Mouse (Mus musculus) forelimb bud, embryonic 11.5 days (tissue): ENCODE measurements at regions not wholly inside any gene's neighbourhood (a gene's known extent, or its start where the extent isn't known, plus 50 kb on each side); places are given as distances from the start of the nearest gene placed in this dataset.

ENCODE experiments used
- DNase-seq: peaks from one replicate; pipeline ENCODE4 v3.0.0-alpha.2; 2012; ENCODE audit warnings: low read depth, low spot score

DNA sequence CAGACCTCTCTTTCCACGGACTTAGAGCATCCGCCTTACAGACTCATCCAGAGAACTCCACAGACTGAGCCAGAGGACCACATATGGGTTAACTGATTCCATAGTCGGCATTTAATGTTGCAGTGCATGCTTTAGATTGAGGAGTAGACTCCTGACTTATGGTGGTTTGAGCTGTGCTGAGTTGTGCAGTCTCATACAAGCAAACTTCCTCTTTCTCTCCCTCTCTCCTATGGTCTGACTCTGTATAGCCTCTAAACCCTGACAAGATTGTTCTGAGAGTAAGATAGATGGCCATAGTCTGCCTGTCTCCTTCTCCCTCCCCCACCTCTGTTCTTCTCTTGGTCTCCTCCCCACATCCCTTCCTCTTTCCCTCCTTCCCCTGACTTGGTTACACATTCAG, 616.0 kb downstream of the Ryr2 start:
- no peak for DNase-seq

DNA sequence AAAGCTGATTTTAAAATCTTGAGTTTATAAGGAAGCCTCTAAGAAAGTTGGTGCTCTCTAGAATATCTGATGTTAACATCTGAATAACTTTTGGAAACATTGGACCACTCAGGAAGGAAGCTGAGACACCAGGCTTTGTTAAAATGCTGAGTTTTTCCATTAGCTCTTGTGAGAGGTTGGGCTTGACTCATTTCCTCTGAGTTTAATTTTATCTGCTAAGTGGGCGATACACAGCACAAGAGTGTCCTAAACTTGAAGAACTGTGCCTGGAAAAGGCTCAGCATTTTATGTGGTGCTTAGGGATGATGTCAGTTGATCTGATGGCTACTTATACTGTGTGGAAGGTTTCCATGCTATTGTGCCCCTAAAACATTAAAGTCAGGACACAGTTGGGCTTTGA, 623.6 kb downstream of the Ryr2 start:
- no peak for DNase-seq

DNA sequence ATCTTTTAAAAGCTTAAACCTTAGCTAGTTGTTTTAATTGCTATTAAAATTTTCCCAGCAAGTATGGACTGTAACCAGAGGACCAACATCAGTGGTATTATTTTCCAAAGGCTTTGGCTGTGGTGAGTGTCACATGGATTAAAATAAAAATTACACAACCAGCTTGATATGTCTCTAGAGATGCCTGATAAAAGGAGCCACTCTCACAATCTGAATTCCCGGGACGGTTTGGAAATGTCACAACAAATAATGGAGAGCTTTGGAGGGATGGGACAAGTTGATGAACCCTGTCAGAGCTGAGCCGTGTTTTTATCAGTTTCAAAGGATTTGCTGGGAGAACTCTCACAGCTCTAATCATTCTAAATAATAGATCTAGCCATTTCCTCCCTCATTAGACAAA, 624.0 kb downstream of the Ryr2 start:
- DNase-seq = no peak

DNA sequence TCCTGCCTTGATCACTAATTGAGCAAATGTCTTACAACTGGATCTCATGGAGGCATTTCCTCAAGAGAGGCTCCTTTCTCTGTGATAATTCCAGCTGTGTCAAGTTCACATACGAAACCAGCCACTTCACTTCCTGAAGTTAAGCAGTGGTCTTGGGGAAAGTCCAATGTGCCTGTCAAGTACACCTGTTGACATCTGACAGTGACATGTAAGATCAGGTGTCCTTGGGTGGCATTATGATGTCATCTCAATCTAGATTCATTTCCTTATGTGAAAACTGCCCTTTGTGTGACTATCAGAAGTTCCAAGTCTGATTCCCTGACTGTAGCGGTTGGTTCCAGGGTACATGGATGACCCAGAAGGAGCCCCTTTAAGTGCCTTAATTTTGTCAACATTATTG, 646.5 kb downstream of the Ryr2 start:
- DNase-seq = no peak

DNA sequence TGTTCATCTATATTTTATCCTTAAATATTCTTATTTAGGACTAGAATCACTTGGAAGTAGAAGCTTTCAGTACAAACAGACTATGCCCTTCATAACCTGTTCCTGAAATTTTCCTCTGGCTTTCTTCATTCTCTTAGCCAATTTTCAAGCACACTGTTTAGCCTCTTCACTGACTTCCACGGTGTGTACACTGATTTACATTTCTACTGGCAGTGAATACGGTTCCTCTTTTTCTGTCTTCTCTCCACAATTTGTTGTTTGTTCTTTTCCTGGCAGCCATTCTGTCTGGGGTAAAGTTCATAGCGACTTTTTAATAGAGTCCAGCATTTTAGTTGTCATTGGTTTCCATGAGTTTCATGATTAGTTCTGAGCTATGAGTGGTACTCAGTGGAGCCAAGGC, 651.6 kb downstream of the Ryr2 start:
- no peak for DNase-seq

DNA sequence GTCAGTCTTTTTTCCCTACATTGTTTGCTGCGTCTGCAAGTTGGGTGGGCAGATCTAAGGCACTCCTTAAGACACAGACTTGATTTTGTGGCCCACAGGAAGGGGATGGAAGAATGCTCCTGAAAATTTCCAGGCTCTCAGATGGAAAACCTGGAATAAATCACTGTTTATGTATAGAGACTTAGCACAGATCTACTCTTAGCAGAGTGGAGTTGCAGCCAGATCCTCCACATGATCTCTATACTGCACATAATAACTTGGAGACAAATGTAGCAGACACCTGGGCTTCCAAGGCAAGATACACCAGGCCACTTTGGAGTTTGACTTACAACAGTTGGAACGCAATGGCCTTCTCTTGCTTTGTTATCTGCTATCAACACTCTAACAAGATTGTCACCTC, 654.3 kb downstream of the Ryr2 start:
- DNase-seq = no peak

DNA sequence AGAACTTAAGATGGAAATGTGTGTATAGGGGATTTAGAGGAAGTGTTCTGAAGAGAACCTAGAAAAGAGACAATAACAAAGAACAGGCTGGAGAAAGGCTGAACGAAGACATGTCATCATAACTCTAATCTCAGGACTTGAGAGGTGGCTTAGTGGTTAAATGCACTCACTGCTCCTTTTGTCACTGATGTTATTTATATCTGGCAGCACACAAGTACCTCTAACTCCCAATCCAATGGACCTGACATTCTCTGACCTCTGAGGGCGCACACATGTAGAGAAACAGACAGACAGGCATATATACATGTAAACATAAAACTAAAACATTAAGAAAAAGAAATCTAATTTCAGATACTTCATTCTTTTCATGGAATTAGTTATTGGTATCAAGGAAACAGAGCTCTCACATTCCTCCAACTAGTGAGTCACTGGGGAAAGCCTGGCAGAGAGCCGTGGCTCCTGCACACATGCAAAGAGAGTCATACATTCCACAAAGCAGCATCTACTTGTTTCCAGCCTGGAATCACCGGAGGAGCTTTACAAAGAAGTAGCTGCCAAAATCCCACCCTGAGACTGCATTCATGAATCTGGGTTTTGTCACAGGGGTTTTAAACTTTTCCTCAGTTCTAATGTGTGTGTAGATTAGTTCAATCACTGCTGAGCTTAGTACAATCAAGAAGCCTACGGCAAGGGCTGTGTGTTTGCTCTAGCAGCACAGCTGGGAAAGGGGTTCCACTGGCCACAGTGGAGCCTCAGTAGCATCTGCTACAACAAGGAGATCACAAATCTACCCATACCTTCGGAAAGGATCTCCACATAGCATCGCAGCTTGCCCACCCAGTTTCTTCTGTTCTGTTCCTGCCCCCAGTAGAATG, 674.0 kb downstream of the Ryr2 start:
- DNase-seq = no peak

DNA sequence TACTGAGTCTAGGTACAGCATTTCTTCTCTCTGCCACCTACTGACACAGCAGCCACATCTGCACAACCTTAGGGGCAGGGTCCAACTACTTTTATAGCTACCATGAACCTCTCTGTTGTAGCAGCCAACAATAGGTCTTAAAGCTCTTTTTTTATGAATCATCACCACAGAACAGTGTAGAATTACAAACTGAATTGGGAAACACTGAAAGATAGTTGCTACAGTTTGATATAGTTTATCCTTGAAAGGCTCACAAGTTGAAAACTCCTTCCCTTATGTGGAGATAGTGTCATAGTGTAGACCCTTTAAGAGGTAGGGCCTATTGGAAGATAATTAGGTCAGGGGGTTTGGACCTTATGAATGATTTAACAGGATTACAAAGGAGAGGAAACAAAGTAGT, 679.9 kb downstream of the Ryr2 start:
- no peak for DNase-seq

DNA sequence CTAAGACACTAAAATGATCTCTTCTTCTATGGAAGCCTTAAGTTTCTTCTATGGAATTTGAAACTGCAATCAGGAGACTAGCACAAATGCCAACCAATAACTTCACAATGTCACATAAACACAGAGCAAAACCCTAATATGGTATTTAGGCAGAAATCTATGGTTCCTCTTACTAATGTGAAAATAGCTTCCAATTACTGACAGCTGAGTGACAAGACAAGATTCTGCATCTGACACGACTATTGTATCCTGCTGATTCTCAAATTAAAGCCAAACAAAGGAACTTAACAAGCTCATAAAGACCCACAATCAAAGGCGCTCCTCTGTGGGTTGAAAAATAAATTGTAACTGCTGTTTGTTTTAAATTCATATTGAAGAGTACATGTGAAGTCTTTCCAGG, 714.7 kb downstream of the Ryr2 start:
- DNase-seq = no peak

DNA sequence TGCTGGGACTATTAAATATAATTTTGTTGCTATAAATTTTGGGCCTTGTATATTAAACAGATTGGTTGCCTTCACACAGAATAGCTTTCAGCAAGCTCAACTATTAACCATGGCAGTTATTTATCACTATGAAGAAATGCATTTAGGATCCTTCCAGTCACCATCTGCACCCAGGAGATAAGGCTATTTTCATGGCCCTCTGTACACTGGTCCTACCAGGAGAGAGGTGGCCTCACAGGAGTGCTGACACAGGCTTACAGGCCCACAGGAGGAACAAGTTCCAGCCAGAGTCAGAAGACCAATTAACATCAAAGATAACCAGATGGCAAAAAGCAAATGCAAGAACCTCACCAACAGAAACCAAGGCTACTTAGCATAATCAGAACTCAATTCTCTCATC, 731.3 kb downstream of the Ryr2 start:
- DNase-seq = no peak

DNA sequence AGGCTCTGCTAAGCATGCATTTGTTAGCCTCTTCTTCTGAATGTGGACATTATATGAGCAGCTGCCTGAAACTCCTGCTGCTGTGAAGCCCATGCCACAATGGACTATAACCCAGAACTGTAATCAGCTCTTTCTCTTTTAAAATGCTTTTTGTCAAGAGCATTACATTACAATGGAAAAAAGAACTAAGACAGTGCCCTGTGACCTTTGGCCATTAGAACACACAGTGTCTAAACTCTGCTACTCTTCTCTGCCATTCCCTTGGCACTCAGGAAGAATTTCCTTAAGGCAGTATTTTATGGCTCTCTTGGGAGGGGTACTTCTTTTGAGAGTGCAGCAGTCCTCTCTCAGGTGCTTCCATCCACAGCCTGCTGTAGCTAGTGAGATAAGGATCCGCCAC, 737.3 kb downstream of the Ryr2 start:
- no peak for DNase-seq

DNA sequence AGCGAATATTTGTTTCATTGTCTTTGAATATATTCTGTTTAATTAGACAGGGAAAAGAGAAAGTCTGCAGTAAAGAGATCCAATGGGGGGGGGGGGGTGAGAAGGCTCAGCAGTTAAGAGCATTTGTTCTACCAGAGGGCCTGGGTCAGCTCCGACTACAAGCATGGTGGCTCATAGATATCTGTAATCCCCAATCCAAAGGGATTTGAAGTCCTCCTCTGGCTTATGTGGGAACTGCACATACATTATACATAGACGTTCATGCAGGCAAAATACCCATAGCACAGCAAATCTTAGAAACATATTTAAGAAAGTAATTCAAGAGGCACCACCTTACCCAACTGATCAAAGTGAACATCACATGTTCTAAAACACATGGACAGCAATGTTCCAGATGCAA, 743.9 kb downstream of the Ryr2 start:
- no peak for DNase-seq

DNA sequence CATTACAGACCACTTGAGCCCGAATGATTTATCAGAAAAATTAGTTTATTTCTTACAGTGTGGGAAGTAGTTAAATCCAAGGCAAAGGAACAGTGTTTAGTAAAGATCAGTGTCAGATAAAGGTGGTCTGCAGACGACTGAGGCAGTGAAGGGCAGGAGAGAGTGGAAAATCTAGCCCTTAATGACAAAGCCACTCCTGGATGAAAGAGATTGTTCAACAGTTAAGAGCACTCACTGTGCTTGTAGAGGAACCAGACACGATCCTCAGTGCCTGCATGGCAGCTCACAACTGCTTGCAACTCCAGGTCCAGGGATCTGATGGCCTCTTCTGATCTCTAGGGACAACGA, 758.3 kb downstream of the Ryr2 start:
- DNase-seq = no peak

DNA sequence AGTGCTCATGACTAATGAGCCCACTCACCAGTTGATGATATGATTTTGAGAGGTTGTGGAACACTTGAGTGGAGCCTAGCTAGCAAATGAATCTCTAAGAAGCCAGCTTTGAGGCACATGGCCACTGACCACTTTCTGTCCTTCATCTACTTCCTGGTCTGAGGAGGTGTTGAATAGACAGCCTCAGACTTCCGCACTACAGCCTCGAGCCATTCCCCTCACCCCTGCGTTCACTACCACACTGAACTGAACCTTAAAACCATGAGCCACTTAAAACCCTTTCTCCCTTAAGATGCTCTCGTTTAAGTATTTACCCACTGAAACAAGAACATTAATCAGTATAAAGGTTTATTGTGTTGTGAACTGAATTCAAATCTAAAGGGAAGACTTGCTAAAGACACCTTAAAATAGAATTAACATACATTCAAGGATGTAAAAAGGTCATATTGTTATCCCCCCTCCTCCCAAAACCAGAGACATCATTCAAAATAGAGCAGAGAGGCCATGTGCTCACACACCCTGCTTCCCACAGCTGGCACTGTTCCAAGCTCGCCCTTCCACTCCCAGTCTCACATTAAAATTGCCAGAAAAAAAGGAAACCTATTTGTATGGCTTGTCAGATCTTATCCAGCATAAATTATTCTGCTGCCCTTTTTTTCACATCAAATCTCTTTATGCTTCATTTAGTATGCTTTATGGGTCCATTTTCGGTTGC, 758.8 kb downstream of the Ryr2 start:
- DNase-seq = no peak

DNA sequence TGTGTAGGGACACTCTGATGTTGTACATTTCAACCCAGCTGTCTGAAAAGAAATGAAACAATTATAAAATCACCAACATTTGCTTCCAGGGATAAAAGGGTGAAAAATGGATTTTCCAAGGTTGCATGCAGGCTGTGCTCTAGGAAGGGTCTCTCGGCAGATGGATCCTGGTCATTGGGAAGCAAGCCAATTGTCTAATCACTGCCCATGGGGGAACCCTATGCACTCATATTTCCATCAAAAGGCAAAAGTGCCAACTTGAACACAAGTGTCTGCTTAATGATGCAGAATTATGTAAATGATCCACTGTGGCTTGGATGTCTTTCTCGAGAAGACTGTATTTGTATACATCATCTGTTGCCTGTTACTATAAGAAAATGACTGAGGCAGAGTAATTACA, 762.2 kb downstream of the Ryr2 start:
- DNase-seq = no peak

DNA sequence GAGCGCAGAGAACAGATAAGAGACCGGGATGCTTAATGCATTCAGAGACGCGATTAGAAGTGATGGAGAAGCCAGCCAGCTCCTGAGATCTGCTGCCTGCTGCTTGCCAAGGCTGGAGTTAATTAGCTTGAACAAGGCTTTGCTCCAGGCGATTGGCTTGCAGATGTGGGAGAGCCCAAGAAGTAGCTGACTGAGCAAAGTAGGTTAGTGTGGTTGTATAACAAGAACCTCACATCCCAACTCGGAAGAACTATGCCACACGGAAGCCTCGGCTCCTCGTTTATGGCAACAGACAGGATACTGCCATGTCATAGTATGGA, 768.5 kb downstream of the Ryr2 start:
- DNase-seq = peak; percentile 47

DNA sequence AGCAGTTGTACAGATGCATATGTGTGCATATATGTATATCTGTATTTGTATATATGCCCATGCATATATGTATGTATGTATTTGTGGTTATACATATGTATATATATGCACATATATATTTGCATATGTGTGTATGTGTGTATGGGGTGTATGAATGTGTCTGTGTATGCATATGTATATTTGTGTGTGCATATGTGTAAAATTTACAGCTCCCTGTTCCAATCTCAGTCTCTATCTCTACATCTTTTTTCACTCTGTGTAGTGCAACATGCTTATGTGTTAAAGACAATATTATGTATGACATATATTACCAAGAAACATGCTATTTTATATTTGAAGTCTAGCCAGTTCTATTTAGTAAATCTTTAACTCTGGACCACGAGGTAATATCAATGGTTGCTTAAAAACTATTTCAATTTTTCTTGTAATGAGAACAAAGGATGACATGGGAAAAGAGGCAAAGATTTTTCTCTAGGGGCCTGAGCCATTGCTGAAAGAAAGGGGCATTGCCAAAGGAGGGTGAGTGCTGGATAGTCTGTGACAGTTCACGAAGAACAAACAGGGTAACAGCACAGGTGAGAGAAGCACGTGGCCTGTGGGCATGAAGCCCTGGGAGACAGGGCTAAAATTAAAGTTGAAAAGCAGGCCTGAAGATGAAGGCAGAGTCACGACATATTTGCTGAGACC, 769.0 kb downstream of the Ryr2 start:
- DNase-seq = no peak

DNA sequence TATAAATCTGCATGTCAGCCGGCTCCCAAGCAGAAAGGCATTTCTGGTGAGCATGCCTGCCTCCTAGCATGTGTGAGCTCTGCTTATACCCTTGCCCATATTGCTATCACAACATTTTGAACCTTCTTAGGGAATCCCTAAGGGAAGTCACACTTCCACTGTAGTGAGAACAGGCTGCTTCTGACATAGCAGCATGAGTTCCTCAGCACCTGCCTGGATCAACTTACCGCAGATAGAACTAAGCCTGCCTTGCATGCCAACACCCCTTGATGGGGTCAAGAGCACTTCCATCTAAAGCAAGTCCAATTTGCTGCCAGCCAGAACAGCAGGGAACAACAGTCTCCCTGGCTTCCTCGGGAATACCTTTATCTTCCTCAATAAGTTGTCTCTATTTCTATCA, 769.8 kb downstream of the Ryr2 start:
- DNase-seq = no peak

DNA sequence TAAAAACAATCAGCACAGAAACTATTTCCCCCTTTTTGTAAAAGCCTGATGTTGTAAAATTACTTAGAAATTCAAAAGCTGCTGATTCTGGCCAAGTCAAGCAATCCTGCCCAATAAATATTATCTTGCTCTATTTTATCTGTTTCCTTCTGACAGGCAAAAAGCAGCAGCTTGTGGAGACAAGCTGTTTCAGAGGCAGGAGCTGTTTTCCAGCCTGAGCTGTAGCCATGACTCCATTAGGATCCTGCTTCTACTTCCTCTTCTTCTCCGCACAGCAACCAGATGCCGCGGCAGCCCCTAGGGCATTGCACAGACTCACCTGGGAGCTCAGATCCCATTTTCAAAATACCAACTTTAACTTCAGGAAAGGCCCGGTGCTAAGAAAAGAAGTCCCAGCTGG, 774.8 kb downstream of the Ryr2 start:
- no peak for DNase-seq

DNA sequence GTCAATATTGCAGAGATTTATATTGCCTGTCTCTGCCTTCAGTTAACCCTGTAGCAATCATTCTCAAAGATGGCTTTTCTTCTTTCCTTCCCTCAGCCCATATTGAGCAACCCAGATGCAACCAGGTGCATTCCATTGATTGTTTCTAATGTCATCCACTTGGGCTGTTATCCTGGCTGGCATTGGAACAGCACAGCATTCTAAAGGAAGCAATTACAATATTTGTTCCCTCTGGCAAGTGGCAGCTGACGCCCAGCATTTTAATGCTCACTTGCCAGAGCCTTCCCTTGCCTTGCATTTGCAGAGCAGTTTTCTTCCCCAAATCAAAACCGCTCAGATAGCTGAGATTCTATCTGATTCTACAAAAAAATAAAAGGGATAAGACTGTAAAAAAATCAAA, 798.0 kb downstream of the Ryr2 start:
- DNase-seq = no peak

DNA sequence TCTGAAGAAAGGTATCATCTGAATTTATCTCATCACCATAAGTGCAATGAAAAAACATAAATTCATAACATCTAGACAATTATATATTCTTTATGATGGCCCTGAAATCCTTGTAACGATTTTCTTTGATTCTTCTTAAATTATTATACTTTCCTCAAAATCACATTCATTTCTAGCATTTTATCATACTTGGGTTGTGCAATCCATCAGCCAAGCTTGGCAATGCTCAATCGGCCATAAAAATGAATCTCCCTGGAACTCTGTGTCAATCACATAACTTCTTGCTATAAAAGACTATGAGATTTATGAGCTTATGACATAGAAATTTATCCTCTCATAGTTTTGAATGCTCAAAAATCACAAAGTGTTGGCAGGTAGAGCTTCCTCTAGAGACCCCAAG, 811.3 kb downstream of the Ryr2 start:
- no peak for DNase-seq

DNA sequence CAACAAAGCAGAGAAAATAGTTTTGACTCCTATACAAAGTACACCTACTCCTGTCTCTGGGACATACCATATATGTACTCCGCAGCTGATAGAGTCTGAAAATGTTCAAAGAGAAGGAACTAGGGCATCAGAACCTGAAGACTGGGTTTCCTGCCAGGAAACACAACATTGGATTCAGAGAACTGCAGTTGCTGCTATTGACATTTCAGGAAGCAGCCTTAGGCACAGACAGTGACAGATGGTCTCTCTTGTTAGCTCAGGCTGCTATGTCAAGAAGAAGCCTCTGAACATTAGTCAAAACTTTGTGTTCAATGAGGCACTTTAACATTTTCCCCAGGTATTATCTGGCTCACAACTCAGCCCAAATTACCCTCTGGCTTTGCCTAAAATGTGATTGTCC, 812.1 kb downstream of the Ryr2 start:
- no peak for DNase-seq

DNA sequence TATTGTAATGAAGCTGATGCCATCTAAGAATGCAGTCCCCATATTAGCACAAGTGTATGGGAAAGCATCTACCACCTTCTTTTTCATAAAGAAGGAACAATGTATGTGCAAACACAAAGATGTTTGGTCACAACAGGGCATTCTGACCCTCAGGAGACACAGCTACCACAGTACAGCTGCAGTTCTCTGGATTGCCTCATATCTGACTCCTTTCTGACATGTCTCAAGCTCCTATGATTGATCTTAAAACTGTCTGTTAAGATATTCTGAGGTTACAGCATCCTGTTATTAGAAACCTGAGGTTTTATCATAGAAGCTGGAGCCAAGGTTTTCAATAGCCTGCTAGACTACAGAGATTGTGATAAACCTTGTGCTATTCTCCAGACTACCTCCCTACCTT, 813.0 kb downstream of the Ryr2 start:
- DNase-seq = no peak
